Mouse (Mus musculus) embryonic facial prominence, embryonic 11.5 days (tissue): Measurements from ENCODE around the gene Prkcq. TPM values are rescaled to one million over a fixed set of nuclear protein-coding genes. Genes with fewer than 3 reads are reported as not detected.

ENCODE experiments used
- ATAC-seq: fragments of 200-750 bp; cut with Nextera tagmentation; replicated peaks from 2 replicates; pipeline ENCODE4 v1.8.0; 2017; ENCODE audit warnings: low read depth; ENCODE audit not compliant: insufficient number of reproducible peaks, low FRiP score, low TSS enrichment
- DNase-seq: peaks from one replicate; pipeline ENCODE4 v3.0.0-alpha.2; 2015; ENCODE audit warnings: low spot score
- H3K27ac ChIP-seq: fragments of 300-500 bp; sonication (generic); replicated peaks from 2 replicates; pipeline ENCODE4 v1.5.1; 2014; ENCODE audit warnings: mild to moderate bottlenecking, low read depth, low read length, control low read depth
- H3K27me3 ChIP-seq: fragments of 300-500 bp; sonication (generic); 2 replicates; pipeline ENCODE4 v1.6.1; 2014; ENCODE audit warnings: mild to moderate bottlenecking, low read length, moderate library complexity, mixed read lengths; ENCODE audit not compliant: control insufficient read depth, insufficient read depth
- H3K36me3 ChIP-seq: fragments of 300-500 bp; sonication (generic); replicated peaks from 2 replicates; pipeline ENCODE4 v1.6.1; 2014; ENCODE audit warnings: low read depth, mild to moderate bottlenecking, low read length, moderate library complexity, mixed read lengths; ENCODE audit not compliant: control insufficient read depth, insufficient read depth
- H3K4me1 ChIP-seq: fragments of 300-500 bp; sonication (generic); 2 replicates; pipeline ENCODE4 v1.6.1; 2014; ENCODE audit warnings: low read length, mixed read lengths; ENCODE audit not compliant: control insufficient read depth, insufficient read depth
- H3K4me2 ChIP-seq: fragments of 300-500 bp; sonication (generic); 2 replicates; pipeline ENCODE4 v1.6.1; 2014; ENCODE audit warnings: low read depth, mild to moderate bottlenecking, control low read depth, low read length, moderate library complexity
- H3K4me3 ChIP-seq: fragments of 300-500 bp; sonication (generic); 2 replicates; pipeline ENCODE4 v1.5.1; 2014; ENCODE audit warnings: low read depth, low read length, control low read depth
- H3K9ac ChIP-seq: fragments of 300-500 bp; sonication (generic); replicated peaks from 2 replicates; pipeline ENCODE4 v1.6.1; 2014; ENCODE audit warnings: mild to moderate bottlenecking, control low read depth, low read length
- H3K9me3 ChIP-seq: fragments of 300-500 bp; sonication (generic); replicated peaks from 2 replicates; pipeline ENCODE4 v1.6.1; 2016; ENCODE audit warnings: mild to moderate bottlenecking, low read length, inconsistent platforms, mixed read lengths; ENCODE audit not compliant: control insufficient read depth
- WGBS: fragments of 180-500 bp; shearing (Covaris S2); extraction: QIAGEN DNeasy Blood & Tissue Kit; methylation state at CpG from one replicate; pipeline ENCODE4 v1.1.7; 2014; 5-methylcytosine and 5-hydroxymethylcytosine counted together
- polyA plus RNA-seq: library from polyadenylated mRNA; unstranded; fragments of >200 nt; fragmentation: Nextera tagmentation; extraction: Ambion mirVana; gene quantifications from 2 replicates; pipeline ENCODE4 v1.2.1, GENCODE M21; 2014

Prkcq gene
- polyA plus RNA-seq, 1 experiment from 2014 or later = 2.8 TPM

- no peak for ATAC-seq
- Histone ChIP-seq H3K9ac (no peak overlapping the region), H3K36me3 (no peaks in the 10 kb centered on the region), H3K27ac (no peak overlapping the region), H3K4me1 (no peaks in the 10 kb centered on the region), H3K9me3 (no peaks in the 10 kb centered on the region), H3K27me3 (no peaks in the 10 kb centered on the region), H3K4me3 (no peak overlapping the region), H3K4me2 (no peak overlapping the region)
- no peak for DNase-seq
- WGBS = 82% methylated on average over 5 of the region's 5 CpGs
Observed at GRCm38 (mm10) chr2:11199624-11200023, 27.7 kb downstream of the Prkcq start.

GRCm38 (mm10) chr2:11202841-11203240 lies 30.9 kb downstream of the Prkcq start:
- Histone ChIP-seq H3K9me3 (no peaks in the 10 kb centered on the region), H3K36me3 (no peaks in the 10 kb centered on the region), H3K27ac (no peak overlapping the region), H3K9ac (no peak overlapping the region), H3K4me3 (no peak overlapping the region), H3K4me2 (no peak overlapping the region), H3K27me3 (no peaks in the 10 kb centered on the region), H3K4me1 (no peaks in the 10 kb centered on the region)
- ATAC-seq (no peak), DNase-seq (no peak)
- 86% methylated on average over 11 of the region's 11 CpGs for WGBS

- Histone ChIP-seq H3K9me3 (no peaks in the 10 kb centered on the region), H3K27ac (no peak overlapping the region), H3K4me2 (no peak overlapping the region), H3K27me3 (no peaks in the 10 kb centered on the region), H3K4me1 (no peaks in the 10 kb centered on the region), H3K9ac (no peak overlapping the region), H3K36me3 (no peaks in the 10 kb centered on the region), H3K4me3 (no peak overlapping the region)
- no peak for DNase-seq
- no peak for ATAC-seq
- 53% methylated on average over 5 of the region's 5 CpGs for WGBS
Observed at GRCm38 (mm10) chr2:11203261-11203660, 31.4 kb downstream of the Prkcq start.

- H3K27ac ChIP-seq = no peak overlapping the region
- no peak overlapping the region for H3K4me3 ChIP-seq
- H3K4me1 ChIP-seq = no peaks in the 10 kb centered on the region
- WGBS = 67% methylated on average over 5 of the region's 5 CpGs
- H3K9me3 ChIP-seq = no peaks in the 10 kb centered on the region
- DNase-seq = no peak
- H3K4me2 ChIP-seq = no peak overlapping the region
- no peaks in the 10 kb centered on the region for H3K27me3 ChIP-seq
- no peaks in the 10 kb centered on the region for H3K36me3 ChIP-seq
- no peak for ATAC-seq
- H3K9ac ChIP-seq = no peak overlapping the region
Observed at GRCm38 (mm10) chr2:11204232-11204631, 32.3 kb downstream of the Prkcq start.

GRCm38 (mm10) chr2:11204961-11205360 lies 33.1 kb downstream of the Prkcq start:
- H3K4me1 ChIP-seq = no peaks in the 10 kb centered on the region
- no peak overlapping the region for H3K4me3 ChIP-seq
- no peaks in the 10 kb centered on the region for H3K36me3 ChIP-seq
- ATAC-seq (no peak), DNase-seq (no peak)
- H3K27ac ChIP-seq = no peak overlapping the region
- H3K9me3 ChIP-seq = no peaks in the 10 kb centered on the region
- no peak overlapping the region for H3K9ac ChIP-seq
- H3K27me3 ChIP-seq = no peaks in the 10 kb centered on the region
- 84% methylated on average over 9 of the region's 9 CpGs for WGBS
- H3K4me2 ChIP-seq = no peak overlapping the region

GRCm38 (mm10) chr2:11205720-11206119 lies 33.8 kb downstream of the Prkcq start:
- H3K4me1 ChIP-seq = no peaks in the 10 kb centered on the region
- H3K27ac ChIP-seq = no peak overlapping the region
- no peak overlapping the region for H3K9ac ChIP-seq
- H3K4me3 ChIP-seq = no peak overlapping the region
- no peak for ATAC-seq
- H3K9me3 ChIP-seq = no peaks in the 10 kb centered on the region
- H3K36me3 ChIP-seq = no peaks in the 10 kb centered on the region
- DNase-seq = no peak
- no peak overlapping the region for H3K4me2 ChIP-seq
- 91% methylated on average over 6 of the region's 6 CpGs for WGBS
- H3K27me3 ChIP-seq = no peaks in the 10 kb centered on the region

GRCm38 (mm10) chr2:11208263-11208662 lies 36.4 kb downstream of the Prkcq start:
- Histone ChIP-seq H3K27me3 (no peaks in the 10 kb centered on the region), H3K4me1 (no peaks in the 10 kb centered on the region), H3K4me2 (no peak overlapping the region), H3K36me3 (no peaks in the 10 kb centered on the region), H3K27ac (no peak overlapping the region), H3K9me3 (no peaks in the 10 kb centered on the region), H3K4me3 (no peak overlapping the region), H3K9ac (no peak overlapping the region)
- DNase-seq = no peak
- no peak for ATAC-seq
- WGBS = 82% methylated on average over 9 of the region's 9 CpGs

GRCm38 (mm10) chr2:11209335-11209734 lies 37.4 kb downstream of the Prkcq start:
- Histone ChIP-seq H3K27ac (no peak overlapping the region), H3K4me3 (no peak overlapping the region), H3K9ac (no peak overlapping the region), H3K36me3 (no peaks in the 10 kb centered on the region), H3K4me2 (no peak overlapping the region), H3K27me3 (no peaks in the 10 kb centered on the region), H3K9me3 (no peaks in the 10 kb centered on the region), H3K4me1 (no peaks in the 10 kb centered on the region)
- 86% methylated on average over 6 of the region's 6 CpGs for WGBS
- ATAC-seq (no peak), DNase-seq (no peak)
